Mouse (Mus musculus) neural tube, embryonic 12.5 days (tissue): ENCODE measurements around the gene Pabpn1l. TPM values are rescaled to one million over a fixed set of nuclear protein-coding genes. Genes with fewer than 3 reads are reported as not detected.

ENCODE experiments used
- ATAC-seq: fragments of 200-750 bp; cut with Nextera tagmentation; 2 replicates; pipeline ENCODE4 v1.8.0; 2017; ENCODE audit warnings: low read depth, mild to moderate bottlenecking, moderate TSS enrichment, moderate library complexity; ENCODE audit not compliant: low FRiP score
- H3K27ac ChIP-seq: fragments of 300-500 bp; sonication (generic); 2 replicates; pipeline ENCODE4 v1.5.1; 2016
- H3K27me3 ChIP-seq: fragments of 300-500 bp; sonication (generic); replicated peaks from 2 replicates; pipeline ENCODE4 v1.6.1; 2016; ENCODE audit warnings: mild to moderate bottlenecking
- H3K36me3 ChIP-seq: fragments of 300-500 bp; sonication (generic); 2 replicates; pipeline ENCODE4 v1.6.1; 2016; ENCODE audit warnings: mild to moderate bottlenecking
- H3K4me1 ChIP-seq: fragments of 300-500 bp; sonication (generic); 2 replicates; pipeline ENCODE4 v1.6.1; 2016
- H3K4me2 ChIP-seq: fragments of 300-500 bp; sonication (generic); replicated peaks from 2 replicates; pipeline ENCODE4 v1.6.1; 2016; ENCODE audit warnings: mild to moderate bottlenecking
- H3K4me3 ChIP-seq: fragments of 300-500 bp; sonication (generic); 2 replicates; pipeline ENCODE4 v1.5.1; 2016
- H3K9ac ChIP-seq: fragments of 300-500 bp; sonication (generic); 2 replicates; pipeline ENCODE4 v1.6.1; 2016; ENCODE audit warnings: mild to moderate bottlenecking
- H3K9me3 ChIP-seq: fragments of 300-500 bp; sonication (generic); 2 replicates; pipeline ENCODE4 v1.6.1; 2016; ENCODE audit warnings: mild to moderate bottlenecking
- WGBS: fragments of 180-500 bp; shearing (Covaris S2); methylation state at CpG from one replicate; pipeline ENCODE4 v1.1.7; 2016; 5-methylcytosine and 5-hydroxymethylcytosine counted together
- polyA plus RNA-seq: library from polyadenylated mRNA; unstranded; fragments of >200 nt; fragmentation: Nextera tagmentation; extraction: Ambion mirVana; gene quantifications from 2 replicates; pipeline ENCODE4 v1.2.1, GENCODE M21; 2016

Pabpn1l gene
- polyA plus RNA-seq, 1 experiment from 2014 or later = not detected

DNA sequence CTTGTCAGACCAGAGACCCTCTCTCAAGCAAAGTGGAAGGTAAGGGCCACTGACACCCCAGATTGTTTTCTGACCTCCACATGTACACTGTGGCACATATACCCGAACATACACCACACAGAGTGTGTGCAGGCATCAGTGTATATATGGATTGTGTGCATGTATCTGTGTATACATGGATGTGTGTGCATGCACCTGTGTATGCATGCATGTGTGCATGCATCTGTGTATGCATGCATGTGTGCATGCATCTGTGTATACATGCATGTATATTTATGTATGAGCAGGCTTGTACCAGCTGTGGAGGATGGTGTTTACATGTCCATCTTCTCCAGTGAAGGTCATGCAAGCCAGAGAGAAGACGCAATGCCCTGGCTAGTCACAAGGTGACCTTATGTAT, 39.4 kb upstream of the Pabpn1l start:
- ATAC-seq = no peak
- Histone ChIP-seq H3K4me1 (peaks cover 68% of the 10 kb centered on the region), H3K36me3 (no peaks in the 10 kb centered on the region), H3K27me3 (no peaks in the 10 kb centered on the region), H3K9ac (no peak overlapping the region), H3K27ac (no peak overlapping the region), H3K4me3 (no peak overlapping the region), H3K9me3 (no peaks in the 10 kb centered on the region), H3K4me2 (no peak overlapping the region)
- WGBS = 86% methylated on average over 2 of the region's 2 CpGs

DNA sequence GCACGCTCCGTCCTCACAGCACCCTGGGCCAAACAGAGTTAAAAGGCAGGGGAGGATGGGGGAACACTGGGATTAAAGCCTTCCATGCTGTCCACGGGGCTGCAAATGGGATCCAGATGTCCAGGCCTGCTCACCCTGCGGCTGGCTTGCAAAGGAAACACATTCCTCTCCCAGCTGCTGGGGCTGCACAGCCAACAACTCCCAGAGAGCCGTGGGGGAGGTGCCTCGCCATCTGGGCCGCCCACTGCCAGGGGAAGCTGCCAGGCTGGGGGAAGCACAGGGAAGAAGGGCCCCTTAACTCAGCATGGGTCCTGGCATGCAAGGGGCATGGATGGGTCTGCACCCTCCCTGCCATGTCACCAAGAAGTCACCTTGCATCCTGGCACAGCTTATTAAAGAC, 38.6 kb upstream of the Pabpn1l start:
- Histone ChIP-seq H3K27me3 (no peaks in the 10 kb centered on the region), H3K27ac (no peak overlapping the region), H3K9ac (no peak overlapping the region), H3K4me1 (peaks cover 60% of the 10 kb centered on the region), H3K4me2 (0 out of 2 replicates have a peak overlapping the region, but pooled peaks have one; percentile 7), H3K36me3 (no peaks in the 10 kb centered on the region), H3K4me3 (no peak overlapping the region), H3K9me3 (no peaks in the 10 kb centered on the region)
- ATAC-seq = no peak
- WGBS = 41% methylated on average over 7 of the region's 7 CpGs

DNA sequence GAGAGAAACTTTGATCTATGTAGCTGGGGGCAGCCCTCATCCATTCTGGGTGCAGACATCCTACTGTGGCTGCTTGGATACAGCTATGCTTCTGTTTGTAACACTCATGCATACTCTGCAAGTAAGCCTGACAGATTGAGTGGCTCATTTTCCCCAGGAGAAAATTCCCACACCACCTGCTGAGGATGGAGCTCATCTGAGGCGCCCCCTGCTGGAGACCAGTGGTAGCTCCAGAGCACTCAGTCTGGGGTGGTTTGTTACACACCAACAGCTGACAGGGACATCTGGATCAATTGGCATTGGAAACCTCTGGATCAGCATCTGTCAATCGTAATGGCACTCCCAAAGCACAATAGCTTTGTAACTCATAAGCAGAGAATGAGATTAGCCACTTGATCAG, 37.5 kb upstream of the Pabpn1l start:
- Histone ChIP-seq H3K4me1 (peaks cover 58% of the 10 kb centered on the region), H3K4me2 (no peak overlapping the region), H3K27ac (no peak overlapping the region), H3K4me3 (no peak overlapping the region), H3K36me3 (no peaks in the 10 kb centered on the region), H3K9me3 (no peaks in the 10 kb centered on the region), H3K9ac (no peak overlapping the region), H3K27me3 (no peaks in the 10 kb centered on the region)
- no peak for ATAC-seq
- WGBS = 73% methylated on average over 2 of the region's 2 CpGs

DNA sequence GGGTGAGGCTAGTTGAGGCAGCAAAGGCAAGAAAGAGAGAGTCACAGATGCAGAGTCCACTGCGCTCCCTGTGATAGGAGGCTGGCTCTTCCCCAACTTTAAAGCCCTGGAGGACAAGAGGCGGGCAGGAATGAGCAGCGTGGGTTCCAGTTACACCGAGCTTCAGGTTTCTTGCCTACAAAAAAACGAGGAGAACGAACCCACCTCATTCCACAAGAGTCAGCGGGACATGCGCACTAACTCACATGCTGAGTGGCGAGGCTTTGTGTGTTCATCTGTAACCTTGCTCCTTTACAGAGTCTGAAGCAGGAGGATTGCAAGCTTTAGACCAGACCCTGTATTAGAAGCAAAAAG, 36.2 kb upstream of the Pabpn1l start:
- no peak for ATAC-seq
- Histone ChIP-seq H3K9me3 (no peaks in the 10 kb centered on the region), H3K4me2 (no peak overlapping the region), H3K27me3 (no peaks in the 10 kb centered on the region), H3K4me3 (no peak overlapping the region), H3K4me1 (peaks cover 57% of the 10 kb centered on the region), H3K9ac (no peak overlapping the region), H3K36me3 (no peaks in the 10 kb centered on the region), H3K27ac (no peak overlapping the region)
- 69% methylated on average over 9 of the region's 9 CpGs for WGBS

DNA sequence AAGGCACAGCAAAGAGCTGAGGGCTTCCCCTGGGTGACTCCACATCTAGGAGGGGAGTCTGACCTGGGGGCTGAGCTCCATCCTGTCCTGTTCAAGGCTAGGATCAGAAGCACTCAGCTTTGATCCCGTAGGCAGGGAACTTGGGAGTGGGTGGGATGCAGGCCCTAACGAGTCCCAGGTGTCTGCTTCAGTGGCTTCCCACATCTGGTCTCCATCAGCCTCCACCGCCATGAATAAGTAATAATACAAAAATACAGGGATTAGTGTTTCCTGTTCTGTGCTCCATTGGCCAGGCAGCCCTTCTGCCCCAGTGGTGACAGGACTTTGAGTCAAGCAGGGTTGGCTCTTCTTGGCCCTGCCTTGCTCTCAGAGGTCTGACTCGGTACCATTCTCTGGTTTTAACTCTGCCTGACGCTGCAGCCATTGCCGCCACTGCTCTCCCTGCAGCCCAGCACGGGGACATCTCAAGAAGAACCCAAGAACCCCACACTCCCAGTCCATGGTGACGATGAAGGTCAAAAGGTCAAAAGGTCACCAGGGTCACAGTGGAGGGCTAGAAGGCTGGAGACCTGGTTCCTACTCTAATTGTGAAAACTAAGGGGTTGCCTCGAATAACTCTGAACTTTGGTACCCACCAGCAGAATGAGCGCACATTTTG, 35.7 kb upstream of the Pabpn1l start:
- WGBS = 71% methylated on average over 10 of the region's 10 CpGs
- Histone ChIP-seq H3K4me3 (no peak overlapping the region), H3K36me3 (no peaks in the 10 kb centered on the region), H3K27ac (no peak overlapping the region), H3K4me2 (no peak overlapping the region), H3K9ac (no peak overlapping the region), H3K4me1 (peaks cover 55% of the 10 kb centered on the region), H3K27me3 (no peaks in the 10 kb centered on the region), H3K9me3 (no peaks in the 10 kb centered on the region)
- no peak for ATAC-seq

DNA sequence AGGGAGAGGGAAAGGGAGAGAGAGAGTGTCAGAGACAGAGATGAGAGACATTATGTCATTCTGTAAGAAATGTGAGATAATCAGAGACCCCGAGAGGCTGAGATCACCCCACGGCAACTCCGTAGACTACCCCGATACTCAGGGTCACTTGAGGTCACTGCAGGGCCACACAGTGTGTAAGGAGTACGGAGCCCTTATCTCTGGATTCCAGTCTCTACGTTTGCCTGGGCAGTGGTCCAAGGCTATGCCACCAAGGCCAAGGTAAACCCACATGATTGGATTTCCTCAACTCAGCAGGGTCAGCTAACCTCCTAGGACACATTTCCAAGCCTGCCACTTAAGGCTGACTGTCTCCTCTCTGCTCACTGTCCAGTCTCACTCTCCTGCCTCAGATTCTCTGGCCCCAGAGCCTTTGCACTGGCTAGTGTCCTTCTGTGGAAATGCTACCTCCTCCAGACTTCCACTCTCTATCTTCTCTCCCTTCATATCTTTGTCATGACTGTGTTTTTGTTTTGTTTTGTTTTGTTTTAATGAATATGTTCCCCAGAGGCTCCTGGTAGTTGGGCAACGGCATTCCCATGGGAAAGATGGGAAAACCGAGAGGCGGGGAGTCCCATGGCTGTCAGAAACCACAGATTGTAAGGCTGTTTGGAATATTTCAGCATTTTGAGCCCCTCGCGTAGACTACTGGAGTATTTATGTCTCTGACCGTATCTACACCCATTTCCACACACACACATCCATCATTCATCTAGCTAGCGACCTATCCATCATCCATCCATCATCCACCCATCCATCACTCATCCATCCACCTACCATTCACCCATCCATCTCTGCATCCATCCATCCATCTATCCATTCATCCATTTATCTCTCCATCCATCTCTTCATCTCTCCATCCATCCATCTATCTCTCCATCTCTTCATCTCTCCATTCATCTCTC, 33.8 kb upstream of the Pabpn1l start:
- Histone ChIP-seq H3K36me3 (no peaks in the 10 kb centered on the region), H3K9me3 (no peaks in the 10 kb centered on the region), H3K9ac (no peak overlapping the region), H3K4me2 (no peak overlapping the region), H3K27ac (no peak overlapping the region), H3K4me1 (peaks cover 53% of the 10 kb centered on the region), H3K27me3 (no peaks in the 10 kb centered on the region), H3K4me3 (no peak overlapping the region)
- 90% methylated on average over 13 of the region's 13 CpGs for WGBS
- no peak for ATAC-seq

DNA sequence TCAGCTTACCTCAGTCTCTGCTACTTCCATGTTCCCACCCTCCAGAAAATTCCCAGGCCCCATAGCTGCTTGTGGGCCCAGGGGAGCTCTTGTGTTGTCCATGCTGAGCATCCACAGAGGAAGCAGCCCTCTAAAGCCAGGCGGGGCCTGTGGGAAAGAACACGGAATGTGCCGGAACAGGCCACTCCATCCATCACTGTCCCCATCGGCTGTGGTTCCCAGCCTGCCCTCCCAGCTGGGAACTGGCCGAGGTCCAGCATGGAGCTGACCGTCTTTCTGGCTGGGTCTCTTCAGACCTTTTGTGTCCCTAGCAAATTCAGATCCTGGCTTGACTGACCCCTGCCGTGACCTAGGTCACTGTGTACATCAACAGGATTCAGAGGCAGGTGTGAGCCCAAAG, 32.2 kb upstream of the Pabpn1l start:
- Histone ChIP-seq H3K27ac (no peak overlapping the region), H3K4me2 (no peak overlapping the region), H3K9ac (no peak overlapping the region), H3K36me3 (peaks cover 6% of the 10 kb centered on the region), H3K4me3 (no peak overlapping the region), H3K9me3 (no peaks in the 10 kb centered on the region), H3K27me3 (no peaks in the 10 kb centered on the region), H3K4me1 (peaks cover 52% of the 10 kb centered on the region)
- ATAC-seq = no peak
- WGBS = 47% methylated on average over 7 of the region's 7 CpGs

DNA sequence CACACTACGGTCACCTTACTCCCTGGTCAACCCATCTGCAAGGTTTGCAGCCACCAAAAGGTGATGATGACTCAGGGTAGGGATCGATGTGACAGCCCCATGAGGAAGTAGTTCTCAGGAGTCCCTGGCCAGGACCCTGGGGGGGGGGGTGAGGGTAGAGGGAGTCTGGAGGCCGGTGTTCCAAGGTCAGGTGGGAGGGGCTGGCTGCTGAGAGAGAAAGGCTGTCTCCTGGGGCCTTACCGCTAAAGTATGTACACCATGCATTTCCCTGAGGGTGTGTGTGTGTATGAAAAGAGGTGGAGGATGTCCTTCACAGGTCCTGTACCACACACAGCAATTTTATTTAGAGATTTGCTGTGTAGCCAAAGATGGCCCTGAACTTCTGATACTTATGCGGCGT, 30.1 kb upstream of the Pabpn1l start:
- peaks cover 27% of the 10 kb centered on the region for H3K36me3 ChIP-seq
- no peak overlapping the region for H3K27ac ChIP-seq
- H3K9ac ChIP-seq = no peak overlapping the region
- peaks cover 42% of the 10 kb centered on the region for H3K4me1 ChIP-seq
- no peaks in the 10 kb centered on the region for H3K27me3 ChIP-seq
- WGBS = 70% methylated on average over 6 of the region's 6 CpGs
- H3K9me3 ChIP-seq = no peaks in the 10 kb centered on the region
- H3K4me2 ChIP-seq = no peak overlapping the region
- no peak overlapping the region for H3K4me3 ChIP-seq
- no peak for ATAC-seq

DNA sequence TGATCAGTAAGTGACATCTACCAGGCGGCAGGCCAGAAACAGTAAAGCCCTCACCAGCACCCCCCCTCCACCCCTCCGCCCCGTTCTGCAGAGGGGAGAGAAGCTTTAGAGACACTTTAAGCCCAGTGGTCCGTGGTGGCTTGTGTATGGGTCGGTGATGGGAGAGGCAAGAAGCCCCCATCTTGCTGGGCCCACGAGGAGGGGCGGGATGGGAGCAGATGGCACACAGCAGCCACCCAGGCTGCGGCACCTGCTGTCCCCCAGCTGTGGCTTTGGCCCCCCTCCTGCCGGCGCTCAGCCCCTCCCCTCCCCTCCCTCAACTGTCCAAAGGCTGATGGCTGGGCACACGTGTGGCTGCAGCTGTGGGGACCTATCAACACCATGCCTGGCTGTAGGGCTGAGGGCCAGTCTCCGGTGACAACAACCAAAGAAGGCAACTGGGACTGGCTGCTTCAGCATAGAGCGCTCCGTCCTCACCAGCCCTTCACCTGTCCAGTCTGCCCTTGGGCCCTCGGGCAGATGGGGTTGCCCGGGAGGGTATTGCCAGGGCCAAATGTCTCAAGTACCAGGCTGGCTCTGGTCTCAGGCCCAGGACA, 28.9 kb upstream of the Pabpn1l start:
- ATAC-seq = peak; percentile 33; the same call in 1 of the 2 replicates
- H3K4me2 ChIP-seq = no peak overlapping the region

DNA sequence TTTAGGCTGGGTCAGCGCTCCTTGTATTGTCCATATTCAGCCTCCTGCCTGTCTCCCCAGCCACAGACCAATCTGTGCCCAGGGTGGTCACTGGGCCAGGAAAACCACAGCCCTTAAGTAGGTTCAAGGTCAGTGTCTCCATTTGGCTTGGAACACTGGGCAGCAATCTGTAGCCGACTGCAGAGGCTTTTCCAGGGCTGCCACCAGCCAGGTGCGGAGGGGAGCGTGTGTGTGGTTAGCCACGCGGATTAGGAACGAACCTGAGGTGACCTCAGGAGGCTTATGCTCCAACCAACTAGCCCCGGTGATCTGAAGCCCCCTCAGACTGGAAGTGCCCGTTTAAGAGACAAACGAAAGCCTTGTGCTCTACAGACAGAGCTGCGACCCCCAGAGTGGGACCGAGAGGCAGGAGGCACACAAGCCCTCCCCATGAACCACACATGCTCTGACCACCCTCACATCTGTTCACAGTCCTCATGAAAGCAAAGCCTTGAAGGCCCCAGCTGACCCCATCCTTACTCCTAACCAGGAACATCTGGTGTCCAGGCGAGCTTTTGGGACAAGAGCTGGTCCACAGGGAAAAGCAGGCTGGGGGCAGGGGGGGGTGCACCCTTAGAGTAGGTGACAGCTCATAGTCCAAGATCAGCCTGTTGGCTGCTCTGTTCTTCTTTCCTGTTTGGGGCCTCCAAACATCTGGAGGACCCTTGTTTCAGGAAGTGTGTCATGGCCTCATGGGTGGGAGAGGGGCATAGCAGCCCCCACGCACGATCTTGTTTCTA, 25.8 kb upstream of the Pabpn1l start:
- Histone ChIP-seq H3K4me2 (no peak overlapping the region), H3K27me3 (no peaks in the 10 kb centered on the region), H3K36me3 (peaks cover 48% of the 10 kb centered on the region), H3K4me1 (peaks cover 19% of the 10 kb centered on the region), H3K9me3 (no peaks in the 10 kb centered on the region), H3K27ac (no peak overlapping the region), H3K4me3 (no peak overlapping the region), H3K9ac (no peak overlapping the region)
- 79% methylated on average over 15 of the region's 15 CpGs for WGBS
- no peak for ATAC-seq

More for the DNA sequence above, 28.9 kb upstream of the Pabpn1l start:
- Histone ChIP-seq H3K27ac (no peak overlapping the region), H3K27me3 (no peaks in the 10 kb centered on the region), H3K4me1 (peaks cover 37% of the 10 kb centered on the region), H3K4me3 (no peak overlapping the region), H3K9ac (0 out of 2 replicates have a peak overlapping the region, but pooled peaks have one; percentile 0), H3K9me3 (no peaks in the 10 kb centered on the region), H3K36me3 (peaks cover 38% of the 10 kb centered on the region)
- WGBS = 58% methylated on average over 16 of the region's 16 CpGs

DNA sequence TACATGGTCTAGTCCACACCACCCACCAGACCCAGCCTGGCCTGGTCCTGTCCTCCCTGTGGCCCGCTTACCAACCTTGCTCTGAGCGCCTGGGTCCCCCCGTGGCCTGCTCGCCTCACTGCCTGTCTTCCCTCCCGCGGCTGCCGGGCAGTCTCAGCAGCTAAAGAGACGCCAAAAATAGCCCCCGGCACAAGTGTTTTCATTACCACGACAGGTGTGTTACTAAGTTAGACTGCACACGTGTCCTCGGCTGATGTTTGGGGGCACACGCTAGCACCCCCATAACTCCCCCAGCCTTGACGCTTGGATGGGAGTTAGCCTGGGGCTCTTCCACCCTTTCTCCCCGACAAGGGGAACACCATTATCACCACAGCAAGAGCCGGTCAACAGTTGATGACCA, 23.8 kb upstream of the Pabpn1l start:
- Histone ChIP-seq H3K4me3 (no peak overlapping the region), H3K4me1 (peaks cover 5% of the 10 kb centered on the region), H3K9me3 (no peaks in the 10 kb centered on the region), H3K27ac (no peak overlapping the region), H3K4me2 (no peak overlapping the region), H3K36me3 (peaks cover 58% of the 10 kb centered on the region), H3K9ac (no peak overlapping the region), H3K27me3 (no peaks in the 10 kb centered on the region)
- no peak for ATAC-seq
- WGBS = 93% methylated on average over 16 of the region's 16 CpGs
